Mouse (Mus musculus) small intestine, adult 2 months (tissue): Measurements from ENCODE around the gene Fam151b.

Experiments used
- CTCF ChIP-seq: fragments of 200-500 bp; IDR thresholded peaks from 2 replicates; pipeline ENCODE4 v1.5.1; 2012; ENCODE audit warnings: low read depth, mild to moderate bottlenecking, control low read depth, inconsistent platforms, low read length, moderate library complexity, mixed read lengths; ENCODE audit not compliant: insufficient replicate concordance, insufficient read length; ENCODE audit errors: extremely low read depth
- POLR2A ChIP-seq: fragments of 200-500 bp; IDR thresholded peaks from 2 replicates; pipeline ENCODE4 v1.6.1; 2012; ENCODE audit warnings: low read depth, mild to moderate bottlenecking, control low read depth, inconsistent platforms, low read length, moderate library complexity

DNA sequence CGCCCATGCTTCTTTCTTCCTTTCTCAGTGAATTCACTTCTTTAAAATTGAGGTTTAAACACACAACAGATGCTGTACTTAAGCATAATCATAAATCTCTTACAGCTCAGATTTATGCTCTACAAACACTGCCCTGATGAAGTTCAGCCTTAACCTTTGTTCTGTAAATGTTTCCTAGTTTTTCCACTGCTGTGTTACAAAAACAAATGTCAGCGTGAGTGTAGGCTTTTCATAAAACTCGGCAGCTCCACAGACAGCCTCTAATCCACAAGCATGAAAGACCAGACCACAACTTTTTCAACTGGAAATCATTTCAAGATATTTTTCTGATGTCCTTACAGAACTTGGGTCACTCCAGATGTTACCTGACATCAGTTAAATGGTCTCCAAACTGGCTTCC, 80.3 kb downstream of the Fam151b start:
- TF ChIP-seq POLR2A (no peak), CTCF (no peak)
